Mouse (Mus musculus) heart, embryonic 14.5 days (tissue): ENCODE measurements around the gene Rfxank. TPM values are rescaled to one million over a fixed set of nuclear protein-coding genes. Genes with fewer than 3 reads are reported as not detected.

Source experiments
- ATAC-seq: fragments of 200-750 bp; cut with Nextera tagmentation; 2 replicates; pipeline ENCODE4 v1.8.0; 2017; ENCODE audit warnings: low read depth, moderate TSS enrichment; ENCODE audit not compliant: insufficient number of reproducible peaks, insufficient read depth, low FRiP score
- H3K27ac ChIP-seq, 2 experiments: fragments of 200-500 bp in 1 of 2; fragments of 300-500 bp in 1 of 2; sonication (generic) in 1 of 2; replicated peaks in 1 of 2; 2 replicates each; pipeline ENCODE4 v1.5.1; 2012 to 2014; ENCODE audit warnings: low read depth in 2 of 2, low read length in 2 of 2, control low read depth in 1 of 2, mild to moderate bottlenecking in 1 of 2, mixed read lengths in 1 of 2; ENCODE audit not compliant: control insufficient read depth in 1 of 2, insufficient read depth in 1 of 2
- H3K27me3 ChIP-seq: fragments of 300-500 bp; sonication (generic); 2 replicates; pipeline ENCODE4 v1.6.1; 2014; ENCODE audit warnings: mild to moderate bottlenecking, low read length, control low read depth; ENCODE audit not compliant: control insufficient read depth, insufficient read depth
- H3K36me3 ChIP-seq: fragments of 300-500 bp; sonication (generic); 2 replicates; pipeline ENCODE4 v1.6.1; 2014; ENCODE audit warnings: mild to moderate bottlenecking, control low read depth, low read length, mixed read lengths; ENCODE audit not compliant: control insufficient read depth, insufficient read depth
- H3K4me1 ChIP-seq, 2 experiments: fragments of 200-500 bp in 1 of 2; fragments of 300-500 bp in 1 of 2; sonication (generic) in 1 of 2; 2 replicates each; pipeline ENCODE4 v1.6.1; 2012 to 2014; ENCODE audit warnings: low read length in 2 of 2, control low read depth in 1 of 2, mixed read lengths in 1 of 2; ENCODE audit not compliant: control insufficient read depth in 2 of 2, insufficient read depth in 2 of 2
- H3K4me2 ChIP-seq: fragments of 300-500 bp; sonication (generic); 2 replicates; pipeline ENCODE4 v1.6.1; 2014; ENCODE audit warnings: mild to moderate bottlenecking, low read length
- H3K4me3 ChIP-seq, 2 experiments: fragments of 200-500 bp in 1 of 2; fragments of 300-500 bp in 1 of 2; sonication (generic) in 1 of 2; 2 replicates each; pipeline ENCODE4 v1.5.1; 2012 to 2014; ENCODE audit warnings: low read length in 2 of 2, mild to moderate bottlenecking in 2 of 2, control low read depth in 1 of 2, low read depth in 1 of 2, moderate library complexity in 1 of 2; ENCODE audit not compliant: control insufficient read depth in 1 of 2, insufficient read depth in 1 of 2
- H3K9ac ChIP-seq: fragments of 300-500 bp; sonication (generic); 2 replicates; pipeline ENCODE4 v1.6.1; 2014; ENCODE audit warnings: mild to moderate bottlenecking, low read length
- H3K9me3 ChIP-seq: fragments of 300-500 bp; sonication (generic); 2 replicates; pipeline ENCODE4 v1.6.1; 2016; ENCODE audit warnings: low read length, control low read depth; ENCODE audit not compliant: control insufficient read depth
- WGBS: fragments of 180-500 bp; shearing (Covaris S2); extraction: QIAGEN DNeasy Blood & Tissue Kit; methylation state at CpG from one replicate; pipeline ENCODE4 v1.1.7; 2014; 5-methylcytosine and 5-hydroxymethylcytosine counted together
- microRNA-seq: library from miRNA; unstranded; fragments of <30 nt; microRNA quantifications from one replicate; pipeline ENCODE4, GENCODE M21; 2016
- polyA plus RNA-seq: library from polyadenylated mRNA; unstranded; fragments of >200 nt; fragmentation: Nextera tagmentation; extraction: Ambion mirVana; gene quantifications from 2 replicates; pipeline ENCODE4 v1.2.1, GENCODE M21; 2014

Gene Rfxank
- polyA plus RNA-seq, 1 experiment from 2014 or later, result 21.0 TPM

GRCm38 (mm10) chr8:70084191-70085065 lies 54.5 kb downstream of the Rfxank start:
- Histone ChIP-seq H3K36me3 (no peaks in the 10 kb centered on the region), H3K4me3 (peak overlapping the region; percentile 44 to 50), H3K27ac (no peak overlapping the region), H3K4me2 (peak overlapping the region; percentile 86), H3K9ac (peak overlapping the region; percentile 49), H3K4me1 (peaks cover 6 to 18% of the 10 kb centered on the region in 2 experiments; a peak in 3 of 4 replicates), H3K27me3 (peaks cover 75% of the 10 kb centered on the region), H3K9me3 (no peaks in the 10 kb centered on the region)
- no peak for ATAC-seq
- WGBS, result 2% methylated on average over 70 of the region's 71 CpGs

- Histone ChIP-seq H3K4me3 (peak within 1 kb of the TSS; percentile 44 to 50), H3K9me3 (no peaks in the 10 kb centered on the region), H3K4me2 (peak within 1 kb of the TSS; percentile 86), H3K9ac (peak within 1 kb of the TSS; percentile 49), H3K36me3 (no peaks in the 10 kb centered on the region), H3K27me3 (peaks cover 63% of the 10 kb centered on the region), H3K4me1 (peaks cover 14 to 23% of the 10 kb centered on the region in 2 experiments), H3K27ac (no peak within 1 kb of the TSS)
- no peak for ATAC-seq
- whole genome bisulfite sequencing, result 2% methylated on average over 26 of the region's 26 CpGs
These were observed 55.7 kb downstream of the Rfxank start, which contains the start of gene Hapln4 for GRCm38 (mm10) chr8:70083285-70083684. Hapln4 (plus strand) TSS chr8:70083457.

DNA sequence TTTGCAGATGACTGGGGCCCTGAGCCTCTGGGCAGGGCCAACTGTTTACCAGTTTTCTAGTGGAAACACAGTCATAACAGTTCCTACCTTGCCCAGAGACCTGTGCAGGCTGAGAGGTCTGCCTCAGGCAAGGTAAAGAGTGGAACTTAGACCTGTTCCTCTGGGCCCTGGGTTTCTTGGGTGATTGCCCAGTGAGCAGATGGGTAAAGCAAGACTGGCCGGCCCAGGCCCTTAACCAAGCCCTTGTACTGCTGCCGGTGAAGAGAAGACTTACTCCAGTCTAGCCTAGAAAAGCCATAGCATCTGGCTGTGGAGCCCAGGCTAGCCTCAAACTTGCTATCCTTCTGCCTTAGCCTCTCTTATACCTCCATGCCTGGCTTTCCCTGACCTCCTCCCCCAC lies 57.0 kb downstream of the Rfxank start:
- no peak overlapping the region for H3K4me2 ChIP-seq
- ATAC-seq, result no peak
- H3K36me3 ChIP-seq, result no peaks in the 10 kb centered on the region
- H3K4me3 ChIP-seq, result no peak overlapping the region
- H3K9me3 ChIP-seq, result no peaks in the 10 kb centered on the region
- 81% methylated on average over 2 of the region's 2 CpGs for WGBS
- H3K4me1 ChIP-seq, result peaks cover 14 to 23% of the 10 kb centered on the region in 2 experiments
- H3K27ac ChIP-seq, result no peak overlapping the region
- H3K9ac ChIP-seq, result no peak overlapping the region
- H3K27me3 ChIP-seq, result peaks cover 50% of the 10 kb centered on the region

Small RNAs within 50 kb of the gene (microRNA-seq; reads per million reads assigned to microRNA genes)
- not detected for gene Mir7066

Other genes starting within 250 kb of the Rfxank start
- 1.5 and 1.8 TPM in 2 replicates for gene Tssk6, start 237.0 kb downstream of the Rfxank start, polyA plus RNA-seq
- 409 and 446 TPM in 2 replicates for gene Ndufa13, start 236.6 kb downstream of the Rfxank start, polyA plus RNA-seq
- gene Yjefn3, start 236.4 kb downstream of the Rfxank start, polyA plus RNA-seq, result 5.6 and 8.4 TPM in 2 replicates
- gene Gatad2a, start 142.8 kb downstream of the Rfxank start, polyA plus RNA-seq, result 52.2 and 53.3 TPM in 2 replicates
- gene Mau2, start 96.4 kb downstream of the Rfxank start, polyA plus RNA-seq, result 40.5 and 42.2 TPM in 2 replicates
- 22.8 and 24.3 TPM in 2 replicates for gene Sugp1, start 96.3 kb downstream of the Rfxank start, polyA plus RNA-seq
- 0.50 and 2.0 TPM in 2 replicates for gene Tm6sf2, start 66.2 kb downstream of the Rfxank start, polyA plus RNA-seq
- 0.19 TPM in 1 of 2 replicates, not detected in the other for gene Hapln4, start 55.7 kb downstream of the Rfxank start, polyA plus RNA-seq
- 0.26 and 0.34 TPM in 2 replicates for gene Ncan, start 18.3 kb downstream of the Rfxank start, polyA plus RNA-seq
- gene Nr2c2ap, start 7.8 kb downstream of the Rfxank start, polyA plus RNA-seq, result 23.0 and 26.2 TPM in 2 replicates
- 46.7 and 50.3 TPM in 2 replicates for gene Borcs8, start 345 bp upstream of the Rfxank start, polyA plus RNA-seq
- 0.22 TPM in 1 of 2 replicates, not detected in the other for gene Mef2b, start 557 bp upstream of the Rfxank start, polyA plus RNA-seq
- gene Tmem161a, start 33.2 kb upstream of the Rfxank start, polyA plus RNA-seq, result 73.0 and 77.4 TPM in 2 replicates
- 5.8 and 7.1 TPM in 2 replicates for gene Slc25a42, start 73.2 kb upstream of the Rfxank start, polyA plus RNA-seq
- gene Sugp2, start 95.1 kb upstream of the Rfxank start, polyA plus RNA-seq, result 23.1 and 29.1 TPM in 2 replicates
- 12.1 and 16.5 TPM in 2 replicates for gene Armc6, start 95.3 kb upstream of the Rfxank start, polyA plus RNA-seq
- gene Homer3, start 143.7 kb upstream of the Rfxank start, polyA plus RNA-seq, result 22.2 and 25.0 TPM in 2 replicates
- 28.9 and 33.7 TPM in 2 replicates for gene Ddx49, start 163.3 kb upstream of the Rfxank start, polyA plus RNA-seq
- gene Cope, start 163.4 kb upstream of the Rfxank start, polyA plus RNA-seq, result 294 and 319 TPM in 2 replicates
- 1.8 and 2.3 TPM in 2 replicates for gene Cers1, start 176.6 kb upstream of the Rfxank start, polyA plus RNA-seq
- gene Gdf1, start 190.7 kb upstream of the Rfxank start, polyA plus RNA-seq, result 0.57 TPM in 1 of 2 replicates, not detected in the other
- gene Upf1, start 214.1 kb upstream of the Rfxank start, polyA plus RNA-seq, result 14.2 and 18.1 TPM in 2 replicates
- 3.0 and 4.6 TPM in 2 replicates for gene Comp, start 234.4 kb upstream of the Rfxank start, polyA plus RNA-seq